Mouse (Mus musculus) C2C12 (cell line): Measurements from ENCODE around the gene Echdc2. TPM values are rescaled to one million over a fixed set of nuclear protein-coding genes. Genes with fewer than 3 reads are reported as not detected.
"Not testable (repeated sequence)": the region's sequence is repeated elsewhere in the genome, so short reads cannot be mapped to it uniquely, and the experiment has no call there.

Source experiments
- H3K27me3 ChIP-seq: one replicate; pipeline ENCODE4 v1.6.1; 2011; ENCODE audit not compliant: control insufficient read depth, insufficient read depth, insufficient read length
- H3K36me3 ChIP-seq: one replicate; pipeline ENCODE4 v1.6.1; 2011; ENCODE audit not compliant: control insufficient read depth, insufficient read depth
- H3K4me3 ChIP-seq: one replicate; pipeline ENCODE4 v1.5.1; 2011; ENCODE audit warnings: mild to moderate bottlenecking, control low read depth; ENCODE audit not compliant: poor library complexity, insufficient read depth, severe bottlenecking
- H3K79me2 ChIP-seq: one replicate; pipeline ENCODE4 v1.6.1; 2011; ENCODE audit not compliant: control insufficient read depth, insufficient read depth
- H3K79me3 ChIP-seq: one replicate; pipeline ENCODE4 v1.6.1; 2011; ENCODE audit warnings: low read depth, control low read depth
- H3ac ChIP-seq: one replicate; pipeline ENCODE3; 2011; ENCODE audit warnings: low read depth; ENCODE audit not compliant: control insufficient read depth, insufficient read length
- CEBPB ChIP-seq: IDR thresholded peaks from one replicate; pipeline ENCODE4 v1.6.1; 2011; ENCODE audit warnings: low read depth, mild to moderate bottlenecking, control low read depth, moderate library complexity
- CTCF ChIP-seq: IDR thresholded peaks from one replicate; pipeline ENCODE4 v1.5.1; 2011; ENCODE audit not compliant: control insufficient read depth, insufficient read depth, insufficient read length
- FOSL1 ChIP-seq: IDR thresholded peaks from one replicate; pipeline ENCODE4 v1.8.0; 2011; ENCODE audit warnings: mild to moderate bottlenecking, low read length; ENCODE audit not compliant: poor library complexity, insufficient read depth, severe bottlenecking
- MAX ChIP-seq: IDR thresholded peaks from one replicate; pipeline ENCODE4 v1.6.1; 2011; ENCODE audit warnings: mild to moderate bottlenecking, control low read depth
- MYOD1 ChIP-seq: IDR thresholded peaks from one replicate; pipeline ENCODE4 v1.6.1; 2011; ENCODE audit warnings: low read depth; ENCODE audit not compliant: control insufficient read depth, insufficient read length
- MYOG ChIP-seq: IDR thresholded peaks from one replicate; pipeline ENCODE4 v1.6.1; 2011; ENCODE audit not compliant: control insufficient read depth, insufficient read length; ENCODE audit errors: extremely low read depth
- USF1 ChIP-seq: IDR thresholded peaks from one replicate; pipeline ENCODE4 v1.6.1; 2011; ENCODE audit warnings: low read depth, mild to moderate bottlenecking, control low read depth, moderate library complexity
- polyA plus RNA-seq: library from polyadenylated mRNA; unstranded; fragments of >200 nt; fragmentation: generic; extraction: Trizol; gene quantifications from one replicate; pipeline ENCODE4 v1.2.1, GENCODE M21; 2012; ENCODE audit warnings: missing spikeins

Echdc2 gene
- polyA plus RNA-seq, 1 experiment: 14.1 TPM

- Histone ChIP-seq H3K79me3 (no peaks in the 10 kb centered on the region), H3K27me3 (no peaks in the 10 kb centered on the region), H3K36me3 (no peaks in the 10 kb centered on the region), H3ac (no peak overlapping the region), H3K79me2 (no peaks in the 10 kb centered on the region), H3K4me3 (no peak overlapping the region)
- TF ChIP-seq MAX (no peak), MYOD1 (no peak), MYOG (no peak), CTCF (no peak)
Measured at GRCm38 (mm10) chr4:108127516-108127915, 37.7 kb upstream of the Echdc2 start.

GRCm38 (mm10) chr4:108128339-108128738 lies 36.9 kb upstream of the Echdc2 start:
- Histone ChIP-seq H3K4me3 (no peak overlapping the region), H3K79me2 (no peaks in the 10 kb centered on the region)

GRCm38 (mm10) chr4:108130452-108130851 lies 34.8 kb upstream of the Echdc2 start:
- H3K79me2 ChIP-seq: no peaks in the 10 kb centered on the region
- no peaks in the 10 kb centered on the region for H3K36me3 ChIP-seq
- no peaks in the 10 kb centered on the region for H3K27me3 ChIP-seq
- no peak overlapping the region for H3K4me3 ChIP-seq
- H3ac ChIP-seq: no peak overlapping the region
- H3K79me3 ChIP-seq: no peaks in the 10 kb centered on the region
- TF ChIP-seq CTCF (no peak), CEBPB (no peak), FOSL1 (no peak), MYOG (no peak), MYOD1 (no peak), USF1 (no peak), MAX (no peak)

More at GRCm38 (mm10) chr4:108128339-108128738, 36.9 kb upstream of the Echdc2 start:
- Histone ChIP-seq H3K79me3 (no peaks in the 10 kb centered on the region), H3ac (no peak overlapping the region), H3K36me3 (no peaks in the 10 kb centered on the region), H3K27me3 (no peaks in the 10 kb centered on the region)
- TF ChIP-seq CEBPB: no peak
- no peak for TF ChIP-seq MAX
- TF ChIP-seq MYOD1: no peak
- no peak for TF ChIP-seq USF1
- TF ChIP-seq FOSL1: no peak
- no peak for TF ChIP-seq CTCF
- TF ChIP-seq MYOG: no peak

- no peaks in the 10 kb centered on the region for H3K79me3 ChIP-seq
- no peak overlapping the region for H3K4me3 ChIP-seq
- no peak overlapping the region for H3ac ChIP-seq
- H3K27me3 ChIP-seq: no peaks in the 10 kb centered on the region
- no peaks in the 10 kb centered on the region for H3K36me3 ChIP-seq
- H3K79me2 ChIP-seq: no peaks in the 10 kb centered on the region
- TF ChIP-seq MAX (no peak), MYOG (no peak), CEBPB (no peak), FOSL1 (no peak), CTCF (no peak), MYOD1 (no peak), USF1 (no peak)
Measured at GRCm38 (mm10) chr4:108136938-108137337, 28.3 kb upstream of the Echdc2 start.

GRCm38 (mm10) chr4:108143178-108143577 lies 22.1 kb upstream of the Echdc2 start:
- not testable (repeated sequence) for H3K79me3 ChIP-seq, H3K4me3 ChIP-seq, H3K27me3 ChIP-seq, H3ac ChIP-seq, H3K79me2 ChIP-seq, H3K36me3 ChIP-seq

GRCm38 (mm10) chr4:108143778-108144177 lies 21.5 kb upstream of the Echdc2 start:
- H3ac ChIP-seq: no peak overlapping the region
- H3K4me3 ChIP-seq: no peak overlapping the region
- no peaks in the 10 kb centered on the region for H3K27me3 ChIP-seq
- TF ChIP-seq MYOD1 (no peak), USF1 (no peak), MYOG (no peak), CEBPB (no peak), FOSL1 (no peak), CTCF (no peak), MAX (no peak)
- no peaks in the 10 kb centered on the region for H3K36me3 ChIP-seq
- H3K79me2 ChIP-seq: no peaks in the 10 kb centered on the region
- no peaks in the 10 kb centered on the region for H3K79me3 ChIP-seq
